Comparison of ENCODE assay signal across 8 mouse cellular contexts in genomic region chr11:101278223-101279192, GRCm38 (mm10). TPM values are rescaled to one million over a fixed set of nuclear protein-coding genes. Genes with fewer than 3 reads are reported as not detected.
A peak's percentile ranks its signal among the peaks of the same experiment; 100 is the strongest.
DNase-seq lines count a peak whose midpoint lies in the region; ATAC-seq lines count a peak whose summit lies in the region.

Gene Cntd1, plus strand, starts transcription at chr11:101279012.
Gene Coa3, minus strand, starts transcription at chr11:101279114.

- no peaks in the 10 kb centered on the region for H3K36me3 ChIP-seq in embryonic facial prominence, embryonic 11.5 days (replicated peaks; ENCODE audit: control insufficient read depth, insufficient read depth, low read depth, low read length)
- H3K36me3 ChIP-seq in midbrain, embryonic 11.5 days (ENCODE audit: control insufficient read depth, insufficient read depth, low read length) = no peaks in the 10 kb centered on the region

- peak within 1 kb of the TSS; percentile 69 for H3K9ac ChIP-seq in embryonic facial prominence, embryonic 11.5 days (replicated peaks; ENCODE audit: low read length)
- H3K9ac ChIP-seq in midbrain, embryonic 11.5 days (ENCODE audit: low read length) = peak within 1 kb of the TSS; percentile 76

- peak; percentile 91 for ATAC-seq in embryonic facial prominence, embryonic 11.5 days (replicated peaks; ENCODE audit: insufficient number of reproducible peaks, low FRiP score, low TSS enrichment, low read depth)
- ATAC-seq in midbrain, embryonic 11.5 days (ENCODE audit: low FRiP score) = peak; percentile 96

- peak within 1 kb of the TSS; percentile 82 for H3K4me2 ChIP-seq in embryonic facial prominence, embryonic 11.5 days (ENCODE audit: low read depth, low read length)
- H3K4me2 ChIP-seq in midbrain, embryonic 11.5 days = peak within 1 kb of the TSS; percentile 87

- peaks cover 4% of the 10 kb centered on the region; the same call in 1 of the 2 replicates for H3K4me1 ChIP-seq in embryonic facial prominence, embryonic 11.5 days (ENCODE audit: control insufficient read depth, insufficient read depth, low read length)
- H3K4me1 ChIP-seq in midbrain, embryonic 11.5 days (ENCODE audit: control insufficient read depth, insufficient read depth, low read length) = peaks cover 17% of the 10 kb centered on the region

- intact Hi-C loops in left cerebral cortex, postnatal 4 days (cut with DNase I) = no loop called here

- H3K9me3 ChIP-seq in embryonic facial prominence, embryonic 11.5 days (replicated peaks; ENCODE audit: control insufficient read depth, low read length) = no peaks in the 10 kb centered on the region
- no peaks in the 10 kb centered on the region for H3K9me3 ChIP-seq in midbrain, embryonic 11.5 days (ENCODE audit: control insufficient read depth, low read length)

- peak; percentile 81 for DNase-seq in 3T3-L1 (ENCODE audit: low read depth, low spot score)
- DNase-seq in adrenal gland, postnatal 25 days = peak; percentile 81
- DNase-seq in embryonic facial prominence, embryonic 11.5 days (ENCODE audit: low spot score) = peak; percentile 97
- peak; percentile 99 for DNase-seq in heart, adult 11 months
- peak; percentile 91 for DNase-seq in kidney, adult 11 months
- DNase-seq in left cerebral cortex, postnatal 4 days = peak; percentile 85
- DNase-seq in midbrain, embryonic 11.5 days (ENCODE audit: low spot score, missing footprints) = peak; percentile 95
- DNase-seq in skeletal muscle tissue, adult 2 months (ENCODE audit: low read depth, low spot score) = peak; percentile 86

- H3K27ac ChIP-seq in embryonic facial prominence, embryonic 11.5 days (replicated peaks; ENCODE audit: low read depth, low read length) = no peak within 1 kb of the TSS
- no peak within 1 kb of the TSS for H3K27ac ChIP-seq in midbrain, embryonic 11.5 days (ENCODE audit: low read depth, low read length)

- no peaks in the 10 kb centered on the region for H3K27me3 ChIP-seq in embryonic facial prominence, embryonic 11.5 days (ENCODE audit: control insufficient read depth, insufficient read depth, low read length)
- no peaks in the 10 kb centered on the region; the same call in 1 of the 2 replicates for H3K27me3 ChIP-seq in midbrain, embryonic 11.5 days (ENCODE audit: control insufficient read depth, insufficient read depth, low read length)

- 10% methylated on average over 45 of the region's 45 CpGs for WGBS in embryonic facial prominence, embryonic 11.5 days
- WGBS in midbrain, embryonic 11.5 days = 12% methylated on average over 45 of the region's 45 CpGs

- peak within 1 kb of the TSS; percentile 67 for H3K4me3 ChIP-seq in embryonic facial prominence, embryonic 11.5 days (ENCODE audit: low read depth, low read length)
- peak within 1 kb of the TSS; percentile 54 for H3K4me3 ChIP-seq in midbrain, embryonic 11.5 days (ENCODE audit: low read depth, low read length)

RNA-seq across cellular contexts. Expression of gene Cntd1, which starts in this region (rescaled TPM):
- total RNA-seq in adrenal gland, postnatal 25 days (2021) = 0.67 and 0.73 TPM in 2 replicates
- polyA plus RNA-seq in embryonic facial prominence, embryonic 11.5 days (2014; fragmentation: Nextera tagmentation; extraction: Ambion mirVana) = 1.6 and 1.8 TPM in 2 replicates
- total RNA-seq in left cerebral cortex, postnatal 4 days (2021) = under 1 TPM; 0.30 to 0.68 TPM
- 1.4 and 1.7 TPM in 2 replicates for polyA plus RNA-seq in midbrain, embryonic 11.5 days (2014; fragmentation: Nextera tagmentation; extraction: Ambion mirVana)

RNA-seq across cellular contexts. Expression of gene Coa3, which starts in this region (rescaled TPM):
- total RNA-seq in adrenal gland, postnatal 25 days (2021) = 67.9 and 74.9 TPM in 2 replicates
- polyA plus RNA-seq in embryonic facial prominence, embryonic 11.5 days (2014; fragmentation: Nextera tagmentation; extraction: Ambion mirVana) = 193 and 212 TPM in 2 replicates
- total RNA-seq in left cerebral cortex, postnatal 4 days (2021) = 10 to 100 TPM; 80.2 to 87.2 TPM
- 213 and 220 TPM in 2 replicates for polyA plus RNA-seq in midbrain, embryonic 11.5 days (2014; fragmentation: Nextera tagmentation; extraction: Ambion mirVana)
